ENCODE assay signal across 14 mouse cellular contexts in genomic region chr8:125750846-125751245, GRCm38 (mm10). TPM values are rescaled to one million over a fixed set of nuclear protein-coding genes. Genes with fewer than 3 reads are reported as not detected.
DNase-seq lines count a peak whose midpoint lies in the region; ATAC-seq and TF ChIP-seq lines count a peak whose summit lies in the region.
"Had no signal": no experiment of that assay in that cellular context is flagged by ENCODE, and none has a peak within 500 bp of the region (broad histone marks: within the 10 kb centered on the region; RNA-seq: fewer than 3 reads in every experiment).

No protein-coding gene starts in this region.

- H3K9me3 ChIP-seq in kidney, postnatal 0 days (replicated peaks; ENCODE audit: low read length), result no peaks in the 10 kb centered on the region
- H3K9me3 ChIP-seq in CH12.LX (replicated peaks; ENCODE audit: low read length), result no peaks in the 10 kb centered on the region
- no peaks in the 10 kb centered on the region for H3K9me3 ChIP-seq in lung, embryonic 16.5 days (ENCODE audit: control insufficient read depth, low read length)
- H3K9me3 ChIP-seq: heart, embryonic 13.5 days; liver, embryonic 12.5 days; neural tube, embryonic 12.5 days had no signal

- ATAC-seq in kidney, postnatal 0 days (replicated peaks; ENCODE audit: low FRiP score, low read depth), result no peak
- peak; percentile 63; the same call in 1 of the 2 replicates for ATAC-seq in lung, embryonic 16.5 days (ENCODE audit: low read depth)
- ATAC-seq: CD4-positive, CD25-positive, alpha-beta regulatory T cell, adult 4 months; liver, embryonic 12.5 days; midbrain, embryonic 16.5 days had no signal

- H3K4me2 ChIP-seq in kidney, postnatal 0 days (ENCODE audit: low read length), result no peak overlapping the region
- no peak overlapping the region for H3K4me2 ChIP-seq in CH12.LX (ENCODE audit: insufficient read depth, low read depth, poor library complexity, severe bottlenecking)
- no peak overlapping the region for H3K4me2 ChIP-seq in lung, embryonic 16.5 days (ENCODE audit: low read depth, low read length)
- H3K4me2 ChIP-seq: heart, embryonic 13.5 days; liver, embryonic 12.5 days; neural tube, embryonic 12.5 days had no signal

- H3K79me2 ChIP-seq in CH12.LX (replicated peaks; ENCODE audit: control insufficient read depth, extremely low read depth, insufficient read depth, poor library complexity, severe bottlenecking), result no peaks in the 10 kb centered on the region

- DNase-seq in kidney, postnatal 0 days (ENCODE audit: low spot score), result peak; percentile 52
- DNase-seq in kidney, adult 18-20 months, result no peak
- DNase-seq in CH12.LX (ENCODE audit: extremely low read depth), result peak; percentile 65
- peak; percentile 19 for DNase-seq in brain, adult 2 months (ENCODE audit: low read depth, low spot score)
- DNase-seq in spleen, adult 12 weeks (ENCODE audit: low spot score), result no peak
- no peak for DNase-seq in thymus, postnatal 4 days
- DNase-seq: adrenal gland, postnatal 36 days; heart, postnatal 4 days had no signal

- no peak for TF ChIP-seq CTCF in kidney, postnatal 0 days (IDR thresholded peaks at IDR 0.05; ENCODE audit: low read depth)
- no peak for TF ChIP-seq CTCF in CH12.LX (conservative IDR thresholded peaks at IDR 0.05 in 1 of 2, IDR thresholded peaks at IDR 0.05 in 1 of 2; ENCODE audit: low read depth in 2 of 2, low read length in 2 of 2)

- no peak overlapping the region for H3K9ac ChIP-seq in kidney, postnatal 0 days (ENCODE audit: low read depth, low read length)
- H3K9ac ChIP-seq in CH12.LX (ENCODE audit: insufficient read depth, low read depth), result no peak overlapping the region
- H3K9ac ChIP-seq in lung, embryonic 16.5 days (ENCODE audit: low read length), result no peak overlapping the region
- H3K9ac ChIP-seq: heart, embryonic 13.5 days; liver, embryonic 12.5 days; neural tube, embryonic 12.5 days had no signal

- TF ChIP-seq POLR2A in CH12.LX (IDR thresholded peaks at IDR 0.05; ENCODE audit: low read depth, low read length), result no peak

- TF ChIP-seq RAD21 in CH12.LX (IDR thresholded peaks at IDR 0.05; ENCODE audit: low read depth, low read length), result no peak

- H3K27me3 ChIP-seq in kidney, postnatal 0 days (ENCODE audit: insufficient read depth, low read length), result no peaks in the 10 kb centered on the region
- no peaks in the 10 kb centered on the region for H3K27me3 ChIP-seq in CH12.LX (replicated peaks)
- no peaks in the 10 kb centered on the region for H3K27me3 ChIP-seq in lung, embryonic 16.5 days (ENCODE audit: control insufficient read depth, insufficient read depth, low read depth, low read length)
- H3K27me3 ChIP-seq: heart, embryonic 13.5 days; liver, embryonic 12.5 days; neural tube, embryonic 12.5 days had no signal

- H3K27ac ChIP-seq in kidney, postnatal 0 days, result peak overlapping the region; percentile 47
- H3K27ac ChIP-seq in CH12.LX (ENCODE audit: insufficient read depth, low read depth), result no peak overlapping the region; the same call in 1 of the 2 replicates
- H3K27ac ChIP-seq in lung, embryonic 16.5 days (ENCODE audit: low read length), result no peak overlapping the region
- H3K27ac ChIP-seq: heart, embryonic 13.5 days; liver, embryonic 12.5 days; neural tube, embryonic 12.5 days had no signal

- no peak overlapping the region for H3K4me3 ChIP-seq in kidney, postnatal 0 days (replicated peaks; ENCODE audit: low read depth, low read length)
- no peak overlapping the region for H3K4me3 ChIP-seq in CH12.LX (replicated peaks in 1 of 3; ENCODE audit: low read depth in 2 of 3, low read length in 2 of 3, poor library complexity in 1 of 3)
- H3K4me3 ChIP-seq in lung, embryonic 16.5 days (ENCODE audit: low read length), result no peak overlapping the region
- H3K4me3 ChIP-seq: heart, embryonic 13.5 days; liver, embryonic 12.5 days; neural tube, embryonic 12.5 days had no signal

- WGBS in kidney, postnatal 0 days, result 23% methylated on average over 8 of the region's 8 CpGs
- 23% methylated on average over 8 of the region's 8 CpGs for WGBS in lung, embryonic 16.5 days

- H3K36me3 ChIP-seq in kidney, postnatal 0 days (ENCODE audit: insufficient read depth, low read length), result no peaks in the 10 kb centered on the region
- H3K36me3 ChIP-seq in CH12.LX (replicated peaks in 1 of 2; ENCODE audit: control insufficient read depth in 1 of 2, insufficient read depth in 1 of 2, low read length in 1 of 2), result peaks cover 7 to 23% of the 10 kb centered on the region in 2 experiments
- 0 out of 2 replicates have a peak, but pooled peaks cover 2% of the 10 kb centered on the region for H3K36me3 ChIP-seq in lung, embryonic 16.5 days (ENCODE audit: control insufficient read depth, insufficient read depth, low read length)
- H3K36me3 ChIP-seq: heart, embryonic 13.5 days had no signal

- H3K4me1 ChIP-seq in kidney, postnatal 0 days (replicated peaks; ENCODE audit: insufficient read depth, low read length), result no peaks in the 10 kb centered on the region
- H3K4me1 ChIP-seq in CH12.LX (ENCODE audit: control insufficient read depth in 1 of 2, insufficient read depth in 2 of 2), result peaks cover 20 to 24% of the 10 kb centered on the region in 2 experiments
- H3K4me1 ChIP-seq in lung, embryonic 16.5 days (replicated peaks; ENCODE audit: control insufficient read depth, insufficient read depth, low read length), result peaks cover 8% of the 10 kb centered on the region
- H3K4me1 ChIP-seq: liver, embryonic 12.5 days had no signal

- TF ChIP-seq EP300 in CH12.LX (IDR thresholded peaks at IDR 0.05; ENCODE audit: low read length), result peak; percentile 86

- in situ Hi-C loops in CH12.LX (cut with MboI; ENCODE audit: low pct_ligation_motif_present, low pct_unique_long_range_greater_than_20kb, low sequenced_read_pairs), result no loop called here

- dilution Hi-C loops in CH12.LX (cut with MboI; ENCODE audit: extremely low pct_ligation_motif_present, extremely low pct_unique_long_range_greater_than_20kb, low sequenced_read_pairs), result no loop called here

TF ChIP-seq in CH12.LX, 34 proteins besides CTCF, POLR2A, EP300 and RAD21:
- TF ChIP-seq JUND (conservative IDR thresholded peaks at IDR 0.05; ENCODE audit: low read depth, low read length) (no peak; the same call in 1 of the 2 replicates), MEF2A (IDR thresholded peaks at IDR 0.05; ENCODE audit: borderline replicate concordance, low read depth, low read length) (peak; percentile 38; the same call in 1 of the 2 replicates), ZNF384 (IDR thresholded peaks at IDR 0.05; ENCODE audit: low read depth, low read length) (peak; percentile 95), USF1 (IDR thresholded peaks at IDR 0.05; ENCODE audit: low read depth, low read length) (no peak), E2F4 (IDR thresholded peaks at IDR 0.05; ENCODE audit: insufficient replicate concordance, low read depth, low read length) (no peak), ZKSCAN1 (IDR thresholded peaks at IDR 0.05; ENCODE audit: borderline replicate concordance, low read depth, low read length) (no peak), BHLHE40 (IDR thresholded peaks at IDR 0.05; ENCODE audit: low read depth, low read length) (peak; percentile 83), SIN3A (IDR thresholded peaks at IDR 0.05; ENCODE audit: low read length) (no peak), ELF1 (IDR thresholded peaks at IDR 0.05; ENCODE audit: low read depth, low read length) (peak; percentile 62; the same call in 1 of the 2 replicates), TCF12 (IDR thresholded peaks at IDR 0.05; ENCODE audit: low read depth, low read length) (peak; percentile 94), CHD2 (IDR thresholded peaks at IDR 0.05; ENCODE audit: low read length) (peak; percentile 78; the same call in 1 of the 2 replicates), MYC (IDR thresholded peaks at IDR 0.05; ENCODE audit: low read depth, low read length) (0 out of 2 replicates have a peak, but pooled peaks have one; percentile 23), ETS1 (conservative IDR thresholded peaks at IDR 0.05; ENCODE audit: low read depth, low read length) (peak; percentile 76), JUN (IDR thresholded peaks at IDR 0.05; ENCODE audit: insufficient read depth, low read depth, low read length) (peak; percentile 57; the same call in 1 of the 2 replicates), RCOR1 (conservative IDR thresholded peaks at IDR 0.05; ENCODE audit: low read depth, low read length) (peak; percentile 64; the same call in 1 of the 2 replicates), MXI1 (IDR thresholded peaks at IDR 0.05; ENCODE audit: low read depth, low read length) (0 out of 2 replicates have a peak, but pooled peaks have one; percentile 12), IRF4 (IDR thresholded peaks at IDR 0.05; ENCODE audit: low read depth, low read length) (peak; percentile 95), NRF1 (IDR thresholded peaks at IDR 0.05; ENCODE audit: low read depth, low read length) (no peak)

RNA-seq across cellular contexts. Expression of gene Ntpcr, which starts 21.1 kb away (rescaled TPM):
- 32.3 and 32.8 TPM in 2 replicates for polyA plus RNA-seq in kidney, postnatal 0 days (2015; fragmentation: Nextera tagmentation; extraction: Ambion mirVana)
- total RNA-seq in CH12.LX (2012; rRNA removed), result 22.9 and 24.0 TPM in 2 replicates
- total RNA-seq in CH12.LX (2014; rRNA removed), result 23.6 and 25.0 TPM in 2 replicates
- 15.1 and 17.0 TPM in 2 replicates for polyA plus RNA-seq in CH12.LX (2012; ENCODE audit: insufficient read length, low read depth)
- 31.4 and 35.5 TPM in 2 replicates for polyA plus RNA-seq in lung, embryonic 16.5 days (2015; fragmentation: Nextera tagmentation; extraction: Ambion mirVana)

Comparison
In these comparisons a context has a peak if more than half of its experiments do, and no peak if none do; other contexts are left out.
1. DNase-seq: peak in kidney, postnatal 0 days (single experiment), CH12.LX (single experiment) and brain, adult 2 months (single experiment); none in kidney, adult 18-20 months (single experiment), spleen, adult 12 weeks (single experiment) and thymus, postnatal 4 days (single experiment).